Mouse (Mus musculus) ZHBTc4 (cell line): ENCODE data around the gene Podnl1.

Experiments used
- DNase-seq: peaks from one replicate; pipeline ENCODE4 v3.0.0-alpha.2; 2011; ENCODE audit warnings: low read depth, low spot score

Podnl1 gene

GRCm38 (mm10) chr8:84125656-84126055 lies at the start of gene Podnl1:
Gene Podnl1, plus strand, starts transcription at chr8:84125989.
- no peak for DNase-seq

DNA sequence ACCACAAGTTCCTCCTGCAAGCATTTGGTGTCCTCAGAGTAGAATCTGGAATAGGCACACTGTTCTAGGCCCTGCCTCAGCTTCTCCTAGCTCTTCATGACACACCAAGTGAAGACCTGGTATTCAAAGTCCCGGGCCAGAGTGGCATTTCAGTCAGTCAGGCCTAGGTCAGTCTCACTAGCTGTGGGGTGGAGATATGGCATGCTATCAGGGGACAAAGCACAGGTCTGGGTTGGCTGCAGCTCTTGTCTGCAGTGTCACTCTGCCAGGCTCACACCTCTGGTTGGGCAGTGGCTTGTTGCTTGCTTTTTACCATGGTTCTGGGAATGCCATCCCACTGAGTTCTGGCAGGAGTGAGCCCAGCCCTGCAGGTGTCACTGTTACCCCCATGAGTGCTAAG lies 49.4 kb upstream of the Podnl1 start:
- DNase-seq: no peak

DNA sequence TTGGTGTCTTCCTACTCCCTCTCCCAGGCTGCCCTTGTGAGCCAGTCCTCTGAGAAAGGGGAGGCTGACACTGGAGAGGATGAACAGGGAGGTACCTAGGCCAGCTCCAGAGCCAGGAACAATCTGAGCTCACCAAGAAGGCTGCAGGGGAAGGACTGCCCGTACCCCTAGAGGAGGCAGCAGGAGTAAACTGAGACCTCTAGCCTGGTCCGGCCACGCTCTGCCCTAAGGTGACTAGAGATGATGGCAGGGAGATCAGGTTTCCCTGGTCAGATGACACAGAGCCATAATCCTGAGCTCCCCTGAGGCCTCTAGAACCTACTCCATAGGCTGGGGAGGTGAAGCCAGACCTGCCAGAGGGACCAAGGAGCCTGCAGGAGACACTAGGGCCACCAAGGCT lies 48.9 kb upstream of the Podnl1 start:
- DNase-seq: no peak

GRCm38 (mm10) chr8:84079206-84079605 lies 46.6 kb upstream of the Podnl1 start:
- DNase-seq: no peak

DNA sequence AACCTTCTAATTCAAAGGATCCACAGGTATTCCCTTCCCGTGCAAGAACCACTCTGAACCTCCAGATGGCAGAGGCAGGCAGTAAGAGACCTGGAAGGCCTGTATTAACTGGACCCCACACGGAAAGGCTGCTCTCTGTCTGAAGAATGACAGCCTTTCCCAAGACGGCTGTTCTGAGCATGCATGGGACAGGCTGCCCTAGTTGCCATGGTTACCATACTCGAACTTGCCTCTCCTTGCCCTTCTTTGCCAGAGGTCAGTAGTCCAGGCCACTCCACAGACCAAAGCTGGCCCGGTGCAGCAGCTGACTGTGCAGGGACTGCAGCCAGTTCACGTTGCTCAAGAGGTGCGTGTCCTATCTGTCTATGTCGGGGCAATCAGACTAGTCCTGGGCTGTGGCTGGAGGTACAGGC lies 42.0 kb upstream of the Podnl1 start:
- peak; percentile 72 for DNase-seq

- DNase-seq: peak; percentile 65
These were observed 41.3 kb upstream of the Podnl1 start for GRCm38 (mm10) chr8:84084341-84085115.

- no peak for DNase-seq
These were observed 38.6 kb upstream of the Podnl1 start for GRCm38 (mm10) chr8:84087156-84087555.

- no peak for DNase-seq
These were observed 38.0 kb upstream of the Podnl1 start for GRCm38 (mm10) chr8:84087821-84088220.

DNA sequence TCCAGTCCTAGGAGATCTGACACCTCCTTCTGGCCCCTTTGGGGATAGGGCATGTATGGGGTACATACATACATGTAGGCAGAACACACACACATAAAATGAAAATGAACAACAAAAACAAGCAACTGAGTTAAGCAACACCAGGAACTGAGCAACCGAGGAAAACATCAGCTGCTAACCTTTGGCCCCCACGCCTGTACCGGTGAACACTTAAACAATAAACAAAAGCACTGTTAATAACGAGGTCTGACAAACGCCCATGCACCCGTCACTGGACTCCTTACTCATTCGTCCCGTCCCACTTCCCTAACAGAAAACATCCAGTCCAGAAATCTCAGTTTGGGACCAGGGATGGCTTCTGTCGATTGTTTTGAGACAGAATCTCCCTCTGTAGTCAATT lies 36.5 kb upstream of the Podnl1 start:
- no peak for DNase-seq

- DNase-seq: no peak
These were observed 35.2 kb upstream of the Podnl1 start for GRCm38 (mm10) chr8:84090585-84090984.

DNA sequence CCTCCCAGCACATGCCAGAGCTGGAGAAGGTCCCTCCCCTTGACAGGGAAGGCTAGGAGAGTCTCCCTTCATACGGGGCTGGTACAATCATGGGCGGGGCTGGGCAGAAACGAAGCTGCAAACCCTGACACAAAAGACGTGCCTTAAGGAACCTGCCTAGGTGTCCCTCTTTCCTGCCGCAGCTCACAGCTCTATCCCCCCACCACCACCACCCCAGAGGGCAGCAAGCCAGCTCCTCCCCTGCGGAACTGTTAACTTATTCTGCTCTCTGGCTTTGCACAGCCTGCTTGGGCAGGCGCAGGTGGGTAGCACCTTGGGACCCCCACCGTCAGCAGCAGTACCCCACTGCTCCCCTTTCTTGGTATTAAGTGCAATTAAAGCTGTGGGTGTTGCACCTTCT lies 29.7 kb upstream of the Podnl1 start:
- DNase-seq: peak; percentile 30

DNA sequence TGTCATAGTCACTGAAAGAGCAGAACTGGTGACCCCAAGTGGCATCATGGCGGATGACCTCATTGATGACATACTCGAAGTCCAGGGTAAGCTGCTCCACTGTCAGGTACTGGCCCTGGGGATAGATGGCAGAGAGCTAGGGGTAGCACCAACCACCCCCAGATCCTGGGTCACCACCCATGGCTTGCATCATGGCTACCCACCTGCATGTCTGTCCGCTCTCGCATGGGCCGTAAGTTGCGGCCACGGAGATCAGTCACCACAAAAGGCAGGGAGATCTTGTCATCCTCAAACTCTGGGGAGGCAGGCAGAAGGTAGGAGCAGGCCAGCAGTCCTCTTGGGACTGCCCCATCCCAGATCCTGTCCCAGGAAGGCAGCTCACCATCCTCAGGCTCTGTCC lies 27.4 kb upstream of the Podnl1 start:
- no peak for DNase-seq

DNA sequence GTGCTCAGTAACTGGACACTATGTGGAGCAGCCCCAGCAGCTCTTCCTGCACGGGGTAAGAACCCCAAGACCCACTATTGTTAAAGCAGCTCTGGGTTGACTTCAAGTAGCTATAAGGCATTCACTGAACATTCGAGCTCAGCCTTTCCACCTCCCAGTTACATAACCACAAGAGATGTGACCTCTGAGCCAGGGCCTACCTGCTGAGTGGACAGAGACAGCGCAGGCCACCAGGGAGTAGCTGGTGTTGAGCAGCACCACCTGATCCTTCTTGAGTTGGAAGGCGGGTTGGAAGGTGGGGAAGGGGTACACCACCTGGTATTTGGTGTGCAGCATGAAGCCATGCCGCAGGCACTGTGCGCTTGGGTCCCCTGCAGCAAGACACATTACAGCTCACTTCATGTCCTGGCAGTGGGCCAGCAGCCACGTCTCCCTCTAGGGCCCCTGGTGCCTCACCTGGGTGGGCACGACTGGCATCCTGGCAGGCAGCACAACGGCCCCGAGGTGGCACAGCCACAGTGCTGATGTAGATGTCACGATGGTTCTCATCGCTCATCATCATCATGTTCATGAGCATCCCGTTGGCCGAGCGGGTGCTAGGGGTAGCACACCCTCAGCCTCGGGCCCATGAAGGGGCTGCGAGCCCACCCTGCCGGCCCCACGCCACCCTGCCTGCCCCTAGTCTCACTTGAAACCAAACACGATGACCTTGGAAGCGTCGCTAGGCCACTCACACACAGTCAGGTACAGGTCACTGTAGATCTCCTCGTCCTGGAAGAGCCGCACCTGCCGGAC lies 24.1 kb upstream of the Podnl1 start:
- no peak for DNase-seq

- DNase-seq: no peak
These were observed 22.2 kb upstream of the Podnl1 start for GRCm38 (mm10) chr8:84103601-84104000.

DNA sequence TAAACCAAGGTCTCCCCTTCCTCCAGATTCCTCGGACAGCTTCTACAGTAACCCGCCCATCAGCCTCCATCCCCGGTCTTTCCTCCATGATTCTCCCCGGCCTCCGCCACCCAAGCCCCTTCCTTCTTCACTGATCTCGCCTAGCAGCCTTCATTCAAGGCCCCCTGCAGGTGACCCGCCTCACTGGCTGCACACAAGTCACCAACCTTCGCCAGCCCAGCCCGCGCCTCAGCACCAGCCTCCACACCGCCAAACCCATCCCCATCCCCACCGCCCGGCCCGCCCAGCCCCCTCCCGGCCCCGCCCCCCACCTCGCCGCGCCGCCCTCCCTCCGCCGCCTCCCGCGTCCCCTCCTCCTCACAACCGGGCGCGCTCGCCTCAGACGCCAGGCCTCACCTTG lies 21.6 kb upstream of the Podnl1 start:
- peak; percentile 93 for DNase-seq

DNA sequence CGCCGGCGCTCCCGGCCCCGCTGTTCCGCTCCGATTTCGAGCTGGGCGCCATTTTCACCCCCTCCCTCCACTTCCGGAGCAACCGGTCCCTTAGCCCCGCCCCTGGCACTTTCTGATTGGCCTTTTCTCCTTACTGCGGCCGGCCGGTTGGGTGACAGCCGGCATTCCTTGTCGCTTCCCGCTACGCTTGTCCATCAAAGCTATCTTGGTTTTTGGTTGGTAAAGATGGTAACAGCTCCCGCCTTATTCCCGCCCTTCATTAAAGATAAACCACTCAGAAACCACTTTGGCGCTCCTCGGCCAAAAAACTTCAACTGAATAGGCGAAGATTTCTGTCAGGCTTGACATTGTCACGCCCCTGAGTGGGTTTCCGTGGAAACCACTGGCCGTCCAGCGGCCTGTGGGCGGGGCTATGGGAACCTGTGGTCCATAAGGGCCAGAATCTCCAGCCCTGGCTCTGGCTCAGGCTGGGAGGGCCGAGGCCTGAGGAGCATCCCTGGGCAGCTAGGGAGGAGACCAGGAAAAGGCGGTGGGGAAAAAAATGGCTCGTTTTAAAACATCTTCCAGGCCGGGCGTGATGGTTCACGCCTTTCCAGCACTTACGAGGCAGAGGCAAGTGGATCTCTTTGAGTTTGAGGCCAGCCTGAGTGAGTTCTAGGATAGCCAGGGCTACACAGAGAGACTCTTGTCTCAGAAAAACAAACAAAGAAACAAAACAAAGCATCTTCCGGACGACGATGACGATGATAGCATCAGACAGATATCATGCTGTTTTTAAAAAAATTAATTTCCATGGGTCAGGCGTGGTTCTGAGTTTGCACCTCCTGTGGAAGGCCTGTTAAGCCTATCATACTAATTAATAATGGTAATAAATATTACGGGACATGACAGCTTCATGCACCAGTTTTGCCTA lies 20.8 kb upstream of the Podnl1 start, which contains the start of gene Dcaf15:
TSS of gene Dcaf15 (minus strand) at position 72 of the 913 bp plus-strand sequence.
- DNase-seq: peak; percentile 99

GRCm38 (mm10) chr8:84105676-84106075 lies 20.1 kb upstream of the Podnl1 start:
- no peak for DNase-seq

GRCm38 (mm10) chr8:84106216-84107040 lies 19.4 kb upstream of the Podnl1 start:
- no peak for DNase-seq

GRCm38 (mm10) chr8:84115646-84116045 lies 10.1 kb upstream of the Podnl1 start:
- no peak for DNase-seq

- DNase-seq: no peak
These were observed 3.6 kb upstream of the Podnl1 start for GRCm38 (mm10) chr8:84122151-84122550.

- no peak for DNase-seq
These were observed 953 bp downstream of the Podnl1 start for GRCm38 (mm10) chr8:84126742-84127141.
